Mouse (Mus musculus): ENCODE measurements around the gene Olfr1371. TPM values are rescaled to one million over a fixed set of nuclear protein-coding genes. Genes with fewer than 3 reads are reported as not detected.

Gene Olfr1371
- polyA plus RNA-seq (2015; fragmentation: Nextera tagmentation; extraction: Ambion mirVana) = not detected in 2 replicates

DNA sequence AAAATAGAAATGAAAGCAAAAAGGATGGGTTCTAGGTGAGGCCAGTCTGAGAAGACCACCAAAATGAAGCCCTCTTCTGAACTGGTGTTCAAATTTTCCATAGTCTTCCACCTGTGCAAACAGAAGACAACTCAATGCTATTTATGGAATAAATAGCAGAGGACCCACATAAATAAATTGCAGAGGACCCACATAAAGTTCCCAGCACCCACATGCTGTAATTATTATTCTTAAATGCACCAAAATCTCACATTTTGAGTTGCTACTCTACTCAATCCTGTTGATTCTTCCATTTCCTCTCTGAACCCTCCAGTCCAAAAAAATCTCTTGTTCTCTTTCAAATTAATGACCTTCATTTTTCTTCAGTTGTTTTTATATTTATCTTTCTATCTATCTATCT lies at the start of gene Olfr1371:
TSS of gene Olfr1371 (minus strand) at position 101 of the 400 bp plus-strand sequence.
- DNase-seq (ENCODE audit: low spot score) = no peak
- Histone ChIP-seq H3K4me2 (replicated peaks; ENCODE audit: low read depth, low read length) (no peak within 1 kb of the TSS), H3K9ac (replicated peaks; ENCODE audit: low read depth) (no peak within 1 kb of the TSS), H3K27me3 (replicated peaks; ENCODE audit: insufficient read depth, low read length) (no peaks in the 10 kb centered on the region), H3K4me3 (ENCODE audit: low read depth, low read length) (no peak within 1 kb of the TSS), H3K27ac (ENCODE audit: low read length) (no peak within 1 kb of the TSS), H3K4me1 (ENCODE audit: insufficient read depth, low read depth, low read length) (no peaks in the 10 kb centered on the region), H3K9me3 (ENCODE audit: low read length) (no peaks in the 10 kb centered on the region), H3K36me3 (ENCODE audit: insufficient read depth, low read length) (no peaks in the 10 kb centered on the region)
- TF ChIP-seq CTCF (IDR thresholded peaks at IDR 0.05) = no peak
- no peak for TF ChIP-seq EP300 (IDR thresholded peaks at IDR 0.05)
- no peak for ATAC-seq

- DNase-seq (ENCODE audit: low spot score) = no peak
- no peak for ATAC-seq
- no peaks in the 10 kb centered on the region for H3K36me3 ChIP-seq (ENCODE audit: insufficient read depth, low read length)
Measured at GRCm38 (mm10) chr11:52262338-52262737, 48.6 kb upstream of the Olfr1371 start.

GRCm38 (mm10) chr11:52261937-52262336 lies 48.1 kb upstream of the Olfr1371 start:
- no peaks in the 10 kb centered on the region for H3K36me3 ChIP-seq (ENCODE audit: insufficient read depth, low read length)
- H3K27me3 ChIP-seq (replicated peaks; ENCODE audit: insufficient read depth, low read length) = no peaks in the 10 kb centered on the region
- H3K4me3 ChIP-seq (ENCODE audit: low read depth, low read length) = no peak overlapping the region
- peaks cover 10% of the 10 kb centered on the region; the same call in 1 of the 2 replicates for H3K4me1 ChIP-seq (ENCODE audit: insufficient read depth, low read depth, low read length)
- WGBS = 41% methylated on average over 5 of the region's 5 CpGs
- TF ChIP-seq CTCF (IDR thresholded peaks at IDR 0.05) (peak; percentile 87), EP300 (IDR thresholded peaks at IDR 0.05) (no peak)
- H3K9ac ChIP-seq (replicated peaks; ENCODE audit: low read depth) = no peak overlapping the region
- ATAC-seq (peak; percentile 77), DNase-seq (ENCODE audit: low spot score) (peak; percentile 81)
- H3K4me2 ChIP-seq (replicated peaks; ENCODE audit: low read depth, low read length) = no peak overlapping the region
- no peak overlapping the region for H3K27ac ChIP-seq (ENCODE audit: low read length)
- no peaks in the 10 kb centered on the region for H3K9me3 ChIP-seq (ENCODE audit: low read length)

More at GRCm38 (mm10) chr11:52262338-52262737, 48.6 kb upstream of the Olfr1371 start:
- H3K4me3 ChIP-seq (ENCODE audit: low read depth, low read length) = no peak overlapping the region
- TF ChIP-seq EP300 (IDR thresholded peaks at IDR 0.05) = no peak
- no peak for TF ChIP-seq CTCF (IDR thresholded peaks at IDR 0.05)
- WGBS = 85% methylated on average over 11 of the region's 11 CpGs
- H3K4me1 ChIP-seq (ENCODE audit: insufficient read depth, low read depth, low read length) = peaks cover 10% of the 10 kb centered on the region; the same call in 1 of the 2 replicates
- no peaks in the 10 kb centered on the region for H3K27me3 ChIP-seq (replicated peaks; ENCODE audit: insufficient read depth, low read length)
- H3K27ac ChIP-seq (ENCODE audit: low read length) = no peak overlapping the region
- no peaks in the 10 kb centered on the region for H3K9me3 ChIP-seq (ENCODE audit: low read length)
- no peak overlapping the region for H3K9ac ChIP-seq (replicated peaks; ENCODE audit: low read depth)
- H3K4me2 ChIP-seq (replicated peaks; ENCODE audit: low read depth, low read length) = no peak overlapping the region

GRCm38 (mm10) chr11:52260878-52261277 lies 47.1 kb upstream of the Olfr1371 start:
- H3K4me1 ChIP-seq (ENCODE audit: insufficient read depth, low read depth, low read length) = peaks cover 10% of the 10 kb centered on the region; the same call in 1 of the 2 replicates
- no peak overlapping the region for H3K27ac ChIP-seq (ENCODE audit: low read length)
- ATAC-seq (no peak), DNase-seq (ENCODE audit: low spot score) (no peak)
- TF ChIP-seq CTCF (IDR thresholded peaks at IDR 0.05) (no peak), EP300 (IDR thresholded peaks at IDR 0.05) (no peak)
- no peaks in the 10 kb centered on the region for H3K36me3 ChIP-seq (ENCODE audit: insufficient read depth, low read length)
- H3K9me3 ChIP-seq (ENCODE audit: low read length) = no peaks in the 10 kb centered on the region
- no peak overlapping the region for H3K9ac ChIP-seq (replicated peaks; ENCODE audit: low read depth)
- no peak overlapping the region for H3K4me2 ChIP-seq (replicated peaks; ENCODE audit: low read depth, low read length)
- H3K4me3 ChIP-seq (ENCODE audit: low read depth, low read length) = no peak overlapping the region
- WGBS = 78% methylated on average over 4 of the region's 4 CpGs
- no peaks in the 10 kb centered on the region for H3K27me3 ChIP-seq (replicated peaks; ENCODE audit: insufficient read depth, low read length)

- Histone ChIP-seq H3K27ac (ENCODE audit: low read length) (no peak overlapping the region), H3K36me3 (ENCODE audit: insufficient read depth, low read length) (no peaks in the 10 kb centered on the region), H3K4me2 (replicated peaks; ENCODE audit: low read depth, low read length) (no peak overlapping the region), H3K4me3 (ENCODE audit: low read depth, low read length) (no peak overlapping the region), H3K9ac (replicated peaks; ENCODE audit: low read depth) (no peak overlapping the region), H3K27me3 (replicated peaks; ENCODE audit: insufficient read depth, low read length) (no peaks in the 10 kb centered on the region), H3K9me3 (ENCODE audit: low read length) (no peaks in the 10 kb centered on the region), H3K4me1 (ENCODE audit: insufficient read depth, low read depth, low read length) (peaks cover 2% of the 10 kb centered on the region; the same call in 1 of the 2 replicates)
- 75% methylated on average over 4 of the region's 5 CpGs for WGBS
- ATAC-seq = no peak
- no peak for DNase-seq (ENCODE audit: low spot score)
- TF ChIP-seq CTCF (IDR thresholded peaks at IDR 0.05) (no peak), EP300 (IDR thresholded peaks at IDR 0.05) (no peak)
Measured at GRCm38 (mm10) chr11:52258711-52259110, 44.9 kb upstream of the Olfr1371 start.

DNA sequence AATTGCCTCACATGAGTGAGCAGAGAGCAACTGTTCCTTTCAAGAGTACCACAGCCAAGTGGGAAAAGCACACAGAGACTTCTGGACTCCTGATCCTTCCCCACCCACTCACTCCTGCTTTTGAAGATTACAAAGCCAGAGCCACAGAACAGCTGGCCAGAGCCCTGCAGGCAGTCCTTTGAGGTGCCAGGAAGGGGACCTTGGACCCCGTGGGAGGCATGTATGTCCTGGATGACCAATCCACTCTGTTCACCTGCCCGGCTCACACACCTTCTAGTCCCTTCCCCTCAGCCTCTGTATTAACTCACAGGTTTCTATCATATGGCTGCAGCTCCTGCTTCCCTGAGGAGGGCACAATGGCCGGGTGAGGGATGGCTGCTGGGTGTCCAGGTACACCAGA lies 43.6 kb upstream of the Olfr1371 start:
- peaks cover 3% of the 10 kb centered on the region; the same call in 1 of the 2 replicates for H3K36me3 ChIP-seq (ENCODE audit: insufficient read depth, low read length)
- 84% methylated on average over 3 of the region's 3 CpGs for WGBS

More for the DNA sequence above, 43.6 kb upstream of the Olfr1371 start:
- H3K4me2 ChIP-seq (replicated peaks; ENCODE audit: low read depth, low read length) = no peak overlapping the region
- no peaks in the 10 kb centered on the region for H3K27me3 ChIP-seq (replicated peaks; ENCODE audit: insufficient read depth, low read length)
- TF ChIP-seq CTCF (IDR thresholded peaks at IDR 0.05) (no peak), EP300 (IDR thresholded peaks at IDR 0.05) (no peak)
- H3K9ac ChIP-seq (replicated peaks; ENCODE audit: low read depth) = no peak overlapping the region
- no peak for ATAC-seq
- no peaks in the 10 kb centered on the region for H3K9me3 ChIP-seq (ENCODE audit: low read length)
- H3K27ac ChIP-seq (ENCODE audit: low read length) = no peak overlapping the region
- H3K4me3 ChIP-seq (ENCODE audit: low read depth, low read length) = no peak overlapping the region
- peaks cover 5% of the 10 kb centered on the region; the same call in 1 of the 2 replicates for H3K4me1 ChIP-seq (ENCODE audit: insufficient read depth, low read depth, low read length)
- DNase-seq (ENCODE audit: low spot score) = no peak
